Mouse (Mus musculus): ENCODE data around the gene Polk. TPM values are rescaled to one million over a fixed set of nuclear protein-coding genes. Genes with fewer than 3 reads are reported as not detected.
A peak's percentile ranks its signal among the peaks of the same experiment; 100 is the strongest.

The Polk gene
- 14.1 and 17.0 TPM in 2 replicates for polyA plus RNA-seq (2012; rRNA removed)

- Histone ChIP-seq H3K36me3 (ENCODE audit: control insufficient read depth, insufficient read depth, low read length) (no peaks in the 10 kb centered on the region), H3K4me3 (ENCODE audit: control insufficient read depth, low read depth, low read length) (peak within 1 kb of the TSS; percentile 98)
- peak; percentile 92 for TF ChIP-seq POLR2A (IDR thresholded peaks at IDR 0.05; ENCODE audit: control insufficient read depth, low read depth, low read length)
- TF ChIP-seq CTCF (IDR thresholded peaks at IDR 0.05; ENCODE audit: control insufficient read depth, insufficient read depth, insufficient replicate concordance, low read depth, low read length) = no peak
Observed at GRCm38 (mm10) chr13:96542081-96542889, at the start of gene Polk, which contains the start of gene Col4a3bp. Gene Polk, minus strand, starts transcription at chr13:96542579. Gene Col4a3bp, plus strand, starts transcription at chr13:96542618.

GRCm38 (mm10) chr13:96588642-96589041 is 46.3 kb upstream of the Polk start:
- Histone ChIP-seq H3K36me3 (ENCODE audit: control insufficient read depth, insufficient read depth, low read length) (no peaks in the 10 kb centered on the region), H3K27me3 (ENCODE audit: control insufficient read depth, insufficient read depth, low read length) (no peaks in the 10 kb centered on the region), H3K27ac (ENCODE audit: control insufficient read depth, insufficient read depth, low read depth, low read length) (no peak overlapping the region), H3K4me1 (ENCODE audit: control insufficient read depth, insufficient read depth, low read length) (no peaks in the 10 kb centered on the region), H3K4me3 (ENCODE audit: control insufficient read depth, low read depth, low read length) (no peak overlapping the region)
- no peak for TF ChIP-seq CTCF (IDR thresholded peaks at IDR 0.05; ENCODE audit: control insufficient read depth, insufficient read depth, insufficient replicate concordance, low read depth, low read length)
- TF ChIP-seq POLR2A (IDR thresholded peaks at IDR 0.05; ENCODE audit: control insufficient read depth, low read depth, low read length) = no peak

More at GRCm38 (mm10) chr13:96542081-96542889, at the start of gene Polk, which contains the start of gene Col4a3bp:
- Histone ChIP-seq H3K27ac (ENCODE audit: control insufficient read depth, insufficient read depth, low read depth, low read length) (peak within 1 kb of the TSS; percentile 94), H3K27me3 (ENCODE audit: control insufficient read depth, insufficient read depth, low read length) (no peaks in the 10 kb centered on the region), H3K4me1 (ENCODE audit: control insufficient read depth, insufficient read depth, low read length) (peaks cover 4% of the 10 kb centered on the region)

- Histone ChIP-seq H3K36me3 (ENCODE audit: control insufficient read depth, insufficient read depth, low read length) (no peaks in the 10 kb centered on the region), H3K27me3 (ENCODE audit: control insufficient read depth, insufficient read depth, low read length) (no peaks in the 10 kb centered on the region), H3K4me1 (ENCODE audit: control insufficient read depth, insufficient read depth, low read length) (no peaks in the 10 kb centered on the region), H3K27ac (ENCODE audit: control insufficient read depth, insufficient read depth, low read depth, low read length) (no peak overlapping the region), H3K4me3 (ENCODE audit: control insufficient read depth, low read depth, low read length) (no peak overlapping the region)
- TF ChIP-seq CTCF (IDR thresholded peaks at IDR 0.05; ENCODE audit: control insufficient read depth, insufficient read depth, insufficient replicate concordance, low read depth, low read length) = no peak
- TF ChIP-seq POLR2A (IDR thresholded peaks at IDR 0.05; ENCODE audit: control insufficient read depth, low read depth, low read length) = no peak
Observed at GRCm38 (mm10) chr13:96586540-96586939, 44.2 kb upstream of the Polk start.

- Histone ChIP-seq H3K27me3 (ENCODE audit: control insufficient read depth, insufficient read depth, low read length) (no peaks in the 10 kb centered on the region), H3K4me1 (ENCODE audit: control insufficient read depth, insufficient read depth, low read length) (no peaks in the 10 kb centered on the region), H3K27ac (ENCODE audit: control insufficient read depth, insufficient read depth, low read depth, low read length) (no peak overlapping the region), H3K4me3 (ENCODE audit: control insufficient read depth, low read depth, low read length) (no peak overlapping the region), H3K36me3 (ENCODE audit: control insufficient read depth, insufficient read depth, low read length) (no peaks in the 10 kb centered on the region)
- TF ChIP-seq POLR2A (IDR thresholded peaks at IDR 0.05; ENCODE audit: control insufficient read depth, low read depth, low read length) (no peak), CTCF (IDR thresholded peaks at IDR 0.05; ENCODE audit: control insufficient read depth, insufficient read depth, insufficient replicate concordance, low read depth, low read length) (no peak)
Observed at GRCm38 (mm10) chr13:96584201-96584600, 41.8 kb upstream of the Polk start.

- TF ChIP-seq POLR2A (IDR thresholded peaks at IDR 0.05; ENCODE audit: control insufficient read depth, low read depth, low read length) = no peak
- TF ChIP-seq CTCF (IDR thresholded peaks at IDR 0.05; ENCODE audit: control insufficient read depth, insufficient read depth, insufficient replicate concordance, low read depth, low read length) = no peak
- Histone ChIP-seq H3K4me1 (ENCODE audit: control insufficient read depth, insufficient read depth, low read length) (no peaks in the 10 kb centered on the region; the same call in none of the 2 replicates), H3K36me3 (ENCODE audit: control insufficient read depth, insufficient read depth, low read length) (no peaks in the 10 kb centered on the region), H3K27ac (ENCODE audit: control insufficient read depth, insufficient read depth, low read depth, low read length) (no peak overlapping the region), H3K27me3 (ENCODE audit: control insufficient read depth, insufficient read depth, low read length) (no peaks in the 10 kb centered on the region), H3K4me3 (ENCODE audit: control insufficient read depth, low read depth, low read length) (no peak overlapping the region)
Observed at GRCm38 (mm10) chr13:96579979-96580378, 37.6 kb upstream of the Polk start.

GRCm38 (mm10) chr13:96579104-96579503 is 36.7 kb upstream of the Polk start:
- Histone ChIP-seq H3K27me3 (ENCODE audit: control insufficient read depth, insufficient read depth, low read length) (no peaks in the 10 kb centered on the region), H3K36me3 (ENCODE audit: control insufficient read depth, insufficient read depth, low read length) (no peaks in the 10 kb centered on the region), H3K4me1 (ENCODE audit: control insufficient read depth, insufficient read depth, low read length) (no peaks in the 10 kb centered on the region; the same call in none of the 2 replicates), H3K27ac (ENCODE audit: control insufficient read depth, insufficient read depth, low read depth, low read length) (no peak overlapping the region), H3K4me3 (ENCODE audit: control insufficient read depth, low read depth, low read length) (no peak overlapping the region)
- TF ChIP-seq CTCF (IDR thresholded peaks at IDR 0.05; ENCODE audit: control insufficient read depth, insufficient read depth, insufficient replicate concordance, low read depth, low read length) (no peak), POLR2A (IDR thresholded peaks at IDR 0.05; ENCODE audit: control insufficient read depth, low read depth, low read length) (no peak)

GRCm38 (mm10) chr13:96574170-96574569 is 31.8 kb upstream of the Polk start:
- no peaks in the 10 kb centered on the region for H3K27me3 ChIP-seq (ENCODE audit: control insufficient read depth, insufficient read depth, low read length)
- H3K36me3 ChIP-seq (ENCODE audit: control insufficient read depth, insufficient read depth, low read length) = no peaks in the 10 kb centered on the region; the same call in 1 of the 2 replicates
- no peak overlapping the region for H3K4me3 ChIP-seq (ENCODE audit: control insufficient read depth, low read depth, low read length)
- no peak overlapping the region for H3K27ac ChIP-seq (ENCODE audit: control insufficient read depth, insufficient read depth, low read depth, low read length)
- no peaks in the 10 kb centered on the region; the same call in none of the 2 replicates for H3K4me1 ChIP-seq (ENCODE audit: control insufficient read depth, insufficient read depth, low read length)
- TF ChIP-seq CTCF (IDR thresholded peaks at IDR 0.05; ENCODE audit: control insufficient read depth, insufficient read depth, insufficient replicate concordance, low read depth, low read length) = no peak
- TF ChIP-seq POLR2A (IDR thresholded peaks at IDR 0.05; ENCODE audit: control insufficient read depth, low read depth, low read length) = no peak
